Mouse (Mus musculus): ENCODE measurements at regions not wholly inside any gene's neighbourhood (a gene's known extent, or its start where the extent isn't known, plus 50 kb on each side); places are given as distances from the start of the nearest gene placed in this dataset.

DNA sequence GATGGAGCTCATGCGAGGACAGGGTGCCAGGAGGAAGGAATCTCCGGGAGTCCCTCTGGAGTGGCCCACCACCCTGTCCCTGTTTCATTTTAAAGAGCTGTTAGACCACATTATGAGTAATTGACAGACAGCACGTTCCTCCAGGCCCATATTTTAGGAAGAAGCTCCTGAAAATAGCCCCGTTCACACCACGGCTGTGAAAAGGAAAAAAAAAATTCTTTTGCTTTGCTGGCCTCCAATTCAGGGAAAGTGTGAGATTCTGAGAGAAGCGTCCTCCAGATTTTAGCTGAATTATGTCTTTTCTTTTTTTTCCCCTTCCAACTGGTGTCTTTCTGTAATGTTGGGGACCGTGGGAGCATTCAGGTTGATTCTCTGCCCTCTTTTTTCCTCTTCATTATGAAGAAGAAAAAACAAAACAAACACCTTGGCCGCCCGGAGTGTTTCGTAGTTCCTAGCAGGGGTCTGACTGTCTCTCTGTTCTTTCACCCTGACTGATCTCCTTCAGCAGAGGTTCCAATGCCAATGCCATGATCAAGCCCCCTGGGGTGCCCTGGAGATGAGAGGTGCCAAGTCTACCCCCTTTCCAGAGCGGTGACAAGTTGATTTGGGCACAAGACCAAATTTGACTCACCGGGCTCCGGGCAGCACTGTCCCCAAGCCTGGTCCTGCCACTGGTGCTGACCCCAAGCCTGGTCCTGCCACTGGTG, 277.6 kb upstream of the Sulf2 start:
- WGBS = 23% methylated on average over 13 of the region's 13 CpGs
- TF ChIP-seq CTCF (IDR thresholded peaks at IDR 0.05; ENCODE audit: borderline replicate concordance, insufficient read depth, low read depth, low read length) = no peak
- TF ChIP-seq POLR2A (IDR thresholded peaks at IDR 0.05; ENCODE audit: borderline replicate concordance, insufficient read depth, low read length) = no peak
- H3K4me3 ChIP-seq (replicated peaks; ENCODE audit: insufficient read depth, low read depth, low read length) = no peak overlapping the region
- H3K4me1 ChIP-seq (ENCODE audit: control insufficient read depth, insufficient read depth, low read length) = peaks cover 8% of the 10 kb centered on the region
- no peak for DNase-seq
- H3K27ac ChIP-seq (ENCODE audit: insufficient read depth, low read length) = no peak overlapping the region
- no peaks in the 10 kb centered on the region for H3K27me3 ChIP-seq (ENCODE audit: control insufficient read depth, insufficient read depth, low read length)

DNA sequence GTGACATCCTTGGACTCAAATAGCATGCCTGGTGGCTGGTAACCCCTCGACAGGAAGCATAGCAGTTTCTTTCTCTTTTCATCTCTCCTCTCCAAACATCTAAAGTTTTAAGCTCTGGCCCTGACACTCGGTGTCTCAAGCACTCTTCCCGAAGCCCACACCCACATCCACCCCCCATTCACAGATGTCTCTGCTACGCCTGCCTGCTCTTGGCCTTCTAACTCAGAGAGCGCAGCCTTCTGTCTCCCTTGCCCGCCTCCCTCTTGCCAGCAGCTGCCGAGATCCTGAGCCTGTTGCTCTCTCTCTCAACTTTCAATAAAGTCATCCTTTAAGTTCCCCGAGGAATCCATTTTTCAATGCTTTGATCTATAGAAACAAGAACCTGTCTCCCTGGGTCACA, 277.1 kb upstream of the Sulf2 start:
- 21% methylated on average over 8 of the region's 8 CpGs for WGBS
- TF ChIP-seq POLR2A (IDR thresholded peaks at IDR 0.05; ENCODE audit: borderline replicate concordance, insufficient read depth, low read length) = no peak
- TF ChIP-seq CTCF (IDR thresholded peaks at IDR 0.05; ENCODE audit: borderline replicate concordance, insufficient read depth, low read depth, low read length) = no peak
- peaks cover 8% of the 10 kb centered on the region for H3K4me1 ChIP-seq (ENCODE audit: control insufficient read depth, insufficient read depth, low read length)
- no peak overlapping the region for H3K4me3 ChIP-seq (replicated peaks; ENCODE audit: insufficient read depth, low read depth, low read length)
- H3K27ac ChIP-seq (ENCODE audit: insufficient read depth, low read length) = no peak overlapping the region
- H3K27me3 ChIP-seq (ENCODE audit: control insufficient read depth, insufficient read depth, low read length) = no peaks in the 10 kb centered on the region
- no peak for DNase-seq

DNA sequence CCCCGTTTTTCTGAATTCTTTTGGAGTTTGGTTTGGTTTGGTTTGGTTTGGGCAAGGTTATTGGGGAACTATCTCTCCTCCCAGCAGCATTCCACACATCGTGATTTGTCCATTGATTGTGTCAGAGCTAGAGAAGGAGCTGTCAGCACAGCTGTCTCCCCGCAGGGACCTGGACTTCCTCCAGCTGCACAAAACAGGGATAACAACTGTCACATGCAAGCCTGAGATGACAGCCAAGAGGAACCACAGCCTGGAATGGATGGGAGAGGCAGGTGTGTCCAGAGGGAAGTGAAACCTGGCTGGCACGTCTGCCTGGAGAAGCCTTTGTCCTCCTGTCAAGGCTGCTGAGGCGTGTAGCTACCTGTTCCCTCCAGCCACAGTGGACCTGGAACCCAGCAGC, 274.5 kb upstream of the Sulf2 start:
- 29% methylated on average over 5 of the region's 5 CpGs for WGBS
- TF ChIP-seq POLR2A (IDR thresholded peaks at IDR 0.05; ENCODE audit: borderline replicate concordance, insufficient read depth, low read length) (no peak), CTCF (IDR thresholded peaks at IDR 0.05; ENCODE audit: borderline replicate concordance, insufficient read depth, low read depth, low read length) (no peak)
- Histone ChIP-seq H3K27ac (ENCODE audit: insufficient read depth, low read length) (no peak overlapping the region), H3K4me3 (replicated peaks; ENCODE audit: insufficient read depth, low read depth, low read length) (no peak overlapping the region), H3K27me3 (ENCODE audit: control insufficient read depth, insufficient read depth, low read length) (no peaks in the 10 kb centered on the region), H3K4me1 (ENCODE audit: control insufficient read depth, insufficient read depth, low read length) (peaks cover 8% of the 10 kb centered on the region)
- DNase-seq = no peak

DNA sequence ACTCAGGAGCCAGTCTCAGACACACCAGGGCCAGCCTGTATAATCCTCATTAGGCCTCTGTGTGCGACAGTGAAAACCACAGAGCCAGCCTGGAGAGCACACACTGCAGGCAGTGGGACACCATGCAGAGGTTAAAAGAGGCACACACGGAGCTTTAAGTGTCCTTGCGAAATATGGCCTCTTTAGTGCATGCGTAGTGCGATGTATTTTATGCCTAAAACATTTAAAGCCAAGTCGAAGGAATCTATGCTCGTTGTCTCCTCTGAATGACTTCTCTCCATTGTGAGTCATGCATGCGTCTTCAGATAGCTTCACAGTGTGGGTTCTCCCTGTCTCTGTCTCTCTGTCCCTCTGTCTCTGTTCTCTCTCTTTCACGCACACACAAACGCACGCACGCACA, 274.0 kb upstream of the Sulf2 start:
- TF ChIP-seq CTCF (IDR thresholded peaks at IDR 0.05; ENCODE audit: borderline replicate concordance, insufficient read depth, low read depth, low read length) = no peak
- Histone ChIP-seq H3K4me3 (replicated peaks; ENCODE audit: insufficient read depth, low read depth, low read length) (no peak overlapping the region), H3K4me1 (ENCODE audit: control insufficient read depth, insufficient read depth, low read length) (peaks cover 8% of the 10 kb centered on the region), H3K27ac (ENCODE audit: insufficient read depth, low read length) (no peak overlapping the region), H3K27me3 (ENCODE audit: control insufficient read depth, insufficient read depth, low read length) (no peaks in the 10 kb centered on the region)
- 87% methylated on average over 12 of the region's 12 CpGs for WGBS
- DNase-seq = no peak

DNA sequence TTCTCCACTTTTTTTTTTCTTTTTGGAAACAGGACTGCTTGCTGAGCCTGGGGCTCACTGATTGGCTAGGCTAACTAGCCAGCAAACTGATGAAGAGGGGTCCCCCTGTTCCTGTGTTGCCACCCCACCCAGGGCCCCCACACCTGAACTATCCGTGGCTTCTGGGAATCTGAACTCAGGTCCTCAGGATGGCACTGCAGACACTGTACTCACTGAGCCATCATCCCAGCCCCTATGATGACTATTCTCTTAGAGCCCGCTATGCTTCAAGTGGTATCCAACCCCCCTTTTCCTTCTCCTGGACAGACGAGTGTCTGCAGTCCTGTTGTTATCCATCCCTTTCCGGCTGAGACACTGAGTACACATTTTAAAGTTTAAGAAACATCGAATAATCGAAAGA, 271.9 kb upstream of the Sulf2 start:
- Histone ChIP-seq H3K4me1 (ENCODE audit: control insufficient read depth, insufficient read depth, low read length) (peaks cover 3% of the 10 kb centered on the region), H3K27me3 (ENCODE audit: control insufficient read depth, insufficient read depth, low read length) (no peaks in the 10 kb centered on the region), H3K4me3 (replicated peaks; ENCODE audit: insufficient read depth, low read depth, low read length) (no peak overlapping the region), H3K27ac (ENCODE audit: insufficient read depth, low read length) (no peak overlapping the region)
- 78% methylated on average over 6 of the region's 6 CpGs for WGBS
- no peak for TF ChIP-seq CTCF (IDR thresholded peaks at IDR 0.05; ENCODE audit: borderline replicate concordance, insufficient read depth, low read depth, low read length)
- no peak for TF ChIP-seq POLR2A (IDR thresholded peaks at IDR 0.05; ENCODE audit: borderline replicate concordance, insufficient read depth, low read length)
- DNase-seq = no peak

DNA sequence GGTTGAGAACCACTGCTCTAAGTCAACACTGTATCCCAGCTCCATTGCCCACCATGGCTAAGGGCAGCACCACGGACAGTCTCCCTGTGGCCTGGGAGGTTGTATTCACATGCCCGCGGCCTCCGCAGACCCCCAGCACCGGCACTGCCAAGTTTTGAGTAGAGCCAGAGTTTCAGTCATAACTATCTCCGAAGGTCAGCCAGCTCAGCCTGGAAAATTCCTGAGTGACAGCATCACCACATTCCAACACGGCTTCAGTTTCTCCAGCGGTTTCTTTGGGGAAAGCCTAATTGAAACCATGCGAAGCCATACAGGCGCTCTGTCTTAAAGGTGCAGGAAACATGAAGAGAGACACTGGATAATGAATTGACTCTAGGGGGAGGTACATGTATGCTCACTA, 271.5 kb upstream of the Sulf2 start:
- no peak for DNase-seq
- Histone ChIP-seq H3K27ac (ENCODE audit: insufficient read depth, low read length) (no peak overlapping the region), H3K4me1 (ENCODE audit: control insufficient read depth, insufficient read depth, low read length) (no peaks in the 10 kb centered on the region; the same call in 1 of the 2 replicates), H3K4me3 (replicated peaks; ENCODE audit: insufficient read depth, low read depth, low read length) (no peak overlapping the region), H3K27me3 (ENCODE audit: control insufficient read depth, insufficient read depth, low read length) (no peaks in the 10 kb centered on the region)
- WGBS = 46% methylated on average over 10 of the region's 10 CpGs
- TF ChIP-seq CTCF (IDR thresholded peaks at IDR 0.05; ENCODE audit: borderline replicate concordance, insufficient read depth, low read depth, low read length) = no peak
- no peak for TF ChIP-seq POLR2A (IDR thresholded peaks at IDR 0.05; ENCODE audit: borderline replicate concordance, insufficient read depth, low read length)

DNA sequence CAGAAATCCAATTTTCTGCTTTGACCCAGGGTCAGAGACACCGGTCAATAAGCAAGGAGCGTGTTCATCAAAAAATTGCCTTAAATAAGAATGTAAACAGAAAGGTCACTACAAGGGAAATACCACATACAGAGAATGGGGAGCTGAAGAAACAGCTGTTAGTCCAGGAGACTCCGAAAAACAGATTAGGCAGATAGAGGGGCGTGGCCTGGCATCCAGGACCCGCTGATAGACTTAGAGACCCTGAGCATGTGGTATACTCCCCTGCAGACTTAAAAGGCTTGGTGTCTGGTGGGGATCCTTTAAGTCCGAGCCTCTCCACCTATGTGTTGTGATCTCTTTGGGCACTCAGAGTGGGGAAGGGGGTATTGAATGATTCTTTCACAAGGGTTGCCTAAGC, 271.0 kb upstream of the Sulf2 start:
- Histone ChIP-seq H3K27ac (ENCODE audit: insufficient read depth, low read length) (no peak overlapping the region), H3K4me1 (ENCODE audit: control insufficient read depth, insufficient read depth, low read length) (no peaks in the 10 kb centered on the region), H3K27me3 (ENCODE audit: control insufficient read depth, insufficient read depth, low read length) (no peaks in the 10 kb centered on the region), H3K4me3 (replicated peaks; ENCODE audit: insufficient read depth, low read depth, low read length) (no peak overlapping the region)
- TF ChIP-seq CTCF (IDR thresholded peaks at IDR 0.05; ENCODE audit: borderline replicate concordance, insufficient read depth, low read depth, low read length) (no peak), POLR2A (IDR thresholded peaks at IDR 0.05; ENCODE audit: borderline replicate concordance, insufficient read depth, low read length) (no peak)
- no peak for DNase-seq
- 68% methylated on average over 6 of the region's 6 CpGs for WGBS

DNA sequence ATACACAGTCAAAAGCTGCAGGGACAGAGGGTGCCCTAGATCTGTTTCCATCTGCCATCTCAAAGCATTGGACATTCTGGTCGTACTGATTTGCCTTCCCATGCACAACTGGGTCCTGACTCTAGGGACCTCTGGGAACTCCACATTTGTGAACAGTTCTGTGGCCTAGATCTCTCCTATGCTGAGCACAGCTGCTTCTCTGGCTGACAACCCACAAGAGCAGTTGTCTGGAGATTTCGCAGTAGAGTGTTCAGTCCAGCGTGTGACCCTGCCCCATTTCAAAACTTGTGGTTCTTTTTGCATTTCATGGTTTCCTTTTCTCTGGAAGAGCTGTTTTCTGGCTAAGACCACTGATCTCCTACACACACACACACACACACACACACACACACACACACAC, 269.7 kb upstream of the Sulf2 start:
- no peak for TF ChIP-seq CTCF (IDR thresholded peaks at IDR 0.05; ENCODE audit: borderline replicate concordance, insufficient read depth, low read depth, low read length)
- no peak for TF ChIP-seq POLR2A (IDR thresholded peaks at IDR 0.05; ENCODE audit: borderline replicate concordance, insufficient read depth, low read length)
- H3K27ac ChIP-seq (ENCODE audit: insufficient read depth, low read length) = no peak overlapping the region
- no peak for DNase-seq
- H3K4me1 ChIP-seq (ENCODE audit: control insufficient read depth, insufficient read depth, low read length) = no peaks in the 10 kb centered on the region
- WGBS = 75% methylated on average over 3 of the region's 3 CpGs
- no peak overlapping the region for H3K4me3 ChIP-seq (replicated peaks; ENCODE audit: insufficient read depth, low read depth, low read length)
- no peaks in the 10 kb centered on the region for H3K27me3 ChIP-seq (ENCODE audit: control insufficient read depth, insufficient read depth, low read length)
